Mouse (Mus musculus) frontal cortex, postnatal 25 days (tissue): ENCODE data around the gene Dlec1.

Experiments used
- DNase-seq, 2 experiments: peaks; one replicate each; pipeline ENCODE4 v3.0.0; 2022; ENCODE audit warnings: low spot score in 2 of 2

Gene Dlec1

DNA sequence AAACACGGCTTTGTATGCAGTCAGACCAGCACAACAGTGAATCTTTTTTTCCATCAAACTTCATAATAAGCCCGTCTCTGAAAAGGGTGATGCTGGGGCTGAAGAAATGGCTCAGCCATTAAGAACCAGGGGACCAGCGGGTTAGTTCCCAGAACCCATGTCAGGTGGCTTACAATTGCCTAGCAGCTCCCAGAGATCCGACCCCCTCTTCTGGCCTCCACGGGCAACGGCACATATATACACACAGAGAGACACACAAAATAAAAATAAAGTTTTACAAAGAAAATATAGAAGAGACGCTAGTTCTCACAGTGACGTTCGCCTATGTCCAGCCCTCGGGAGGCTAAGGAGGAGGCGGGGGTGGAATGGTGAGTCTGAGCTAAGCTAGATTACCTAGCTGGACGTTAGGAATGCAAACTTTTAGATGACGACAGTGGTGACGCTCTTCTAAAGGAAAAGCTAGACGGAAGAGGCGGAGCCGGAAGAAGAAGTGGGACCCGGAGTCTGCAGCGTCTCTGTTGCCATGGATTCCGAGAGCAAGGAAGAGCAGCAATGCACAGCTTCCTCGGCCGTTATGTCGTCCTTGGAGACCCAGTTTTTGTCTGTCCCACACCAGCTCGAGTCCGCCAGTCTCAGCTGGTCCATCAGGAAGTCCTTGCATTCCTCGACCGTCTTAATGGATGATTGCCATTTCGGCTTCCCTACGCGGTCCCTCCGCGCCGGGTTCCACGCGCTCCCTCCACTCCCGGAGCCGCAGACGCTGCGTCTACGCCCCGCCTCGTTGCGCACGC, at the start of gene Dlec1:
Gene Dlec1, plus strand, starts transcription at position 487 of the 791 bp plus-strand sequence.
- DNase-seq: peak; percentile 52 to 54

DNA sequence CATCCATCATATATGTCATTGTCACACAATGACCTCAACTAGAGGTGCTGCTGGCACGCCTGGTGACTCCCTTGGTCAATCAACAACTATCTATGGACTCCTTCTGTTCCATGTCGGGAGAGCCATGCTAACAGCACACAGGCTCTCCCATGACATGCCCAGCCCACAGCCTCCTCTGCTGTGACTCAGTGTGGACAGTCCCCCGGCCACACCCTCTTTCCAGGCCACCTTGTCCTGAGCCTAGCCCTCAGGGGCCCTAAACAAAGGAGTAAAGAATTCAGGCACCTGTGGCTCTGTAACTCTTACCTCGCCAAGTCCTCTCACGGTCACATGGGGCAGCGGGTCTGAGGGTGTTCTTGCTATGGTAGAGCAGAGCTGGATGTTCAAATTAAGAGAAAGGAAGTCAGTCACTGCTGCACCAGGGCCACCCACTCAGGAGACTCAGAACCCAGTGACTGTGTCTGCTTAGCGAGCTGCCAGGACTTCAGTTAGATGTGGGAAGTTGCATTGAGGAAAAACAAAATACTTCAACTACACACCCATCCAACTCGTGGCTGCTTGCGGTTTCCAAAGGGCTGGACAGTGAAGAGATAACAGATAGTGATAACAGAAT, 48.2 kb upstream of the Dlec1 start:
- no peak for DNase-seq

- DNase-seq: no peak
These were observed 46.9 kb upstream of the Dlec1 start for GRCm38 (mm10) chr9:119055336-119055735.

GRCm38 (mm10) chr9:119058245-119058644, 44.0 kb upstream of the Dlec1 start:
- no peak for DNase-seq

- DNase-seq: no peak
These were observed 41.6 kb upstream of the Dlec1 start for GRCm38 (mm10) chr9:119060701-119061100.

DNA sequence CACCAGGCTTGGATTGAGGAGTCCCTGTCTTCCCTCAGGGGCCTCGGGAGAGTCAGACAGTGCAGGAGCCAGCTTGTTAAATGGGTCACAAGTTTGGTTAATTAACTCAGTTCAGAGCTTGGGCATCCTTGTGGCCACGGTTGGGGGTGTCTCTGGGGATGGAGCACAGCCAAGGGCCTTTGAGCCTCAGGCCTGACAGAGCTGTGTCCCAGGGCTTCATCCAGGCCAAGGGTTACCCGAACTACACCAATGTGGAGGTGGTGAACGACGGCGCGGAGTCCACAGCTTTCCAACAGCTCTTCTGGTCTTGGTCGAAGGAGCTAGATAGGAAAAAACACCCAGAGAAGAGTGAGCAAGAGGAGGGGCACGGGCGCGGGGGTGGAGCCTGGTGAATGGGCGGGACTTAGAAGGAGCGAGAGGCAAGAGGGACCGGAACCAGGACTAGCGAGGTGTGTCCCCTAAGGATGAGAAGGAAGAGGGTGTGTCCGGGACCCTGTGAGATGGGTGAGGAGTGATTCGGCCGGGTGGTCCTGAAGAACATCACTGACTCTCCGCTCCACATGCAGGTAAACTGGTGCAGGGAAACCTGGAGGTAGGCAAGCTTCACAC, 39.1 kb upstream of the Dlec1 start:
- DNase-seq: no peak

GRCm38 (mm10) chr9:119064296-119064695, 38.0 kb upstream of the Dlec1 start:
- no peak for DNase-seq

DNA sequence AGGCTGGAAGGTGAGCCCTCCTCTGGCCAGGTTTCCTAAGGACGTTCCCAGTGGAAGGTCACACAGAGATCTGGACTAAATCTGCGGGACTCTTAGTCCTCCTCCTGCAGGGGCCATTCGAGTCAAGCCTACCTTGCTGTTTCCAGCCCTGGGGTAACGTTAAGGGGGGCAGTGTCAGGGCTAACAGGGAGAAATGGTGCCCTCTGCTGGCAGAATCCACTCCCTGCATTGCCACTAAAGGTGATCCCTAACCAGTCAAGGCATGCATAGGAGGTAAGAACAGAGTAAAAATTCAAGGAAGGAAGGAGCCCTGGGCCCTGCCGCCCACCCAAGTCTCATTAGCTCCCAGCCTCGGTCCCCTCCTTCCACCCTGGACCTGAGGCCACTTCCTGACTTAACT, 34.7 kb upstream of the Dlec1 start:
- DNase-seq: peak; percentile 80 to 85

DNA sequence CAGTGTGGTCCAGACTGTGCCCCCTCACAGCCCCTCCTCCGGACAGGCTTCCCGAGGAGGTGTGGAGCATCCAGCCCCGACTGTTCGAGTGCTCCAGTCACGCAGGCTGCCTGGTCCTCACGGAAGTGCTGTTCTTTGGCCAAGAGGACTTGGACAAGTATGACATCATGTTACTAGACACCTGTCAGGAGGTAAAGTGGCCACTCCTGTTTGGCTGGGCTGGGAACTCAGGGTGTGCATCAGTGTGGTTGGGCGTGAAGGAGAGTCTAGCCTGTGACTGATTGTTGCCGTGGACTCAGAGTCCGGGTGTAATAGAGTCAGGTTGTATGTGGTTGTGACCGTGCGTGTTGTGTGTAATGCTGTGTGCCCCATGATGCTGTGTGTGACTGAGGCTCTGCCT, 34.0 kb upstream of the Dlec1 start:
- DNase-seq: no peak

GRCm38 (mm10) chr9:119070173-119070825, 32.0 kb upstream of the Dlec1 start:
- no peak for DNase-seq

GRCm38 (mm10) chr9:119071786-119072185, 30.5 kb upstream of the Dlec1 start:
- DNase-seq: no peak

DNA sequence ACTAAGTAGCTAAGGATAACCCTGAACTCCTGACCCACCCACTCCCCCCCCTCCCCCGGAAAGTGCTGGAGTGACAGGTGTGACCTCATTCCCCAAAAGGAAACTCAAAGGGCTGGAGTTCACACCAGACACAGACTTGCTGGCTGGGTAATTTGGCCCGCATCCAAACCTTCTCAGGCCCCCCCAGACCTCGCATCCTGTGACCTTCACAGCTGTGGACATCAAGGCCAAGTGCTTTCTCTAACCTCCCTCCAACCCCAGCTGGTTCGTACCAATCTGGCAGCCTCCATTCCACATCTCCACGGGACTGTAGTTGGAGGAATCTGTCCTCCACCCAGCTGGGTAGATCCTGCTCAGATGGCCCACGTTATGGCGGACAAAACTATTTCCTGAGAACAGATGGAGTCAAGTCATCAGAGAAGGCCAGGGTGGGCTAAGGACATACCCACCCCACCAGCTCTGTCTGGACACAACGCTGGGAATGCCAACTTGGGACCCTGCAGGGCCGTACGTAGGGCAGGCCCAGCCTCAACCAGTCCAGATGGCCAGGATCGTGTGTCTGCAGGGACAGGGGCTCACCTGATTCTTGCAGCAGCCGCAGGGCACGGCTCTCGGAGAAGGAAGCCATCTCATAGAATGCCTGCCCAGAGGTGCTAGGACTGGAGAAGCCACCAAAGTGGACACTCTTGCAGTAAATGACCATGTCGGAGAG, 28.9 kb upstream of the Dlec1 start:
- DNase-seq: no peak

GRCm38 (mm10) chr9:119075685-119076084, 26.6 kb upstream of the Dlec1 start:
- DNase-seq: no peak

GRCm38 (mm10) chr9:119080040-119080675, 22.1 kb upstream of the Dlec1 start:
- no peak for DNase-seq

- no peak for DNase-seq
These were observed 20.2 kb upstream of the Dlec1 start for GRCm38 (mm10) chr9:119082039-119082438.

- DNase-seq: no peak
These were observed 19.4 kb upstream of the Dlec1 start for GRCm38 (mm10) chr9:119082656-119083430.

GRCm38 (mm10) chr9:119083966-119084365, 18.3 kb upstream of the Dlec1 start:
- DNase-seq: no peak

DNA sequence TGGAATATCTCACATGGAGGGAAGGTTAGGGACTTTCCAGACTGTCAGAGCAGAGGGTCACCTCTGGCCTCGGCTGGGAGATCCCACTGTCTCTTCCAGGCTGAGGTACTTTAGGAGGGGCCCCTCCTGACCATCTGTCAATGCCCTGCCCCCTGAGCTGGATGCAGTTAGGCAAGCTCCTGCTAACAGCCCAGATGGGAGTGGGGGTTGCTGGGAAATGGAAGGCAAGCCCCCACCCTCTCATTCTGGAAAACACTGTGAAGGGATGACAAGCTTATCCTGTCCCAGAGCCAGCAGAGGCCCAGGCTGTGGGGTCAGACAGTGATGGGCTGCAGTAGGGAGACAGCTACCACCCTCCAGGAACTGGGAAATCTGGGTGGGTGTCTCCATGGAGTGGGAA, 15.8 kb upstream of the Dlec1 start:
- DNase-seq: no peak

GRCm38 (mm10) chr9:119087309-119087708, 15.0 kb upstream of the Dlec1 start:
- no peak for DNase-seq

DNA sequence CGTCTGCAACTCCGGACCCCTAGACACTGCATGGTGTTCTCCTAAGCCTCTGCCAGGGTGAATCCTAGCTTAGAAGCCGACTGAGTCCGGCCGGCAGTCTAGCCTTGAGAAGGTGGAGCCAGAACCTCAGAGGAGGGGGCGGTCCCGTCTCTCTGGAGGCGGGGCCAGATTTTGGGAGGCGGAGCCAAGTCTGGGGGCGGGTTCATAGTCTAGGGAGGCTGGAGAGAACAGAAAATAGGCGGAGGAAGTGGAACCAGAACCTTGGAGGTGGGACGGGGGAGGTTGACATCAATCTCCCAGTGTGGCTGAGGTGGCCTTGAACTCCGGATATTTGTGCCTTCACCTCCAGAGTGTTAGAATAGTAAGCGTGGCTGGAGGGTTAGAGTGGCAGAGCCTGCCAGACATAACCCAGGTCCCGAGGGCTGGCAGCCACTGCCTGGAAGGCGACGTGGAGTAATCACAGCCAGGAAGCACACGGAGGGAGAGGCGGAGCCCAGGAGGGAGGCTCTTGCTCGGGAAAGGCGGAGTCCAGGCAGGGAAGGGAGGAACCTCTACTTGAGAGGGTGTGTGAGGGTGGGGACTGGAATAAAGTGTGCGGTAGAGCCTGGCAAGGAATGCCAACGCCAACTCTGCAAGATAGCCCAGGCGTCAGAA, 14.0 kb upstream of the Dlec1 start:
- peak; percentile 53 to 55 for DNase-seq
